Mouse (Mus musculus): ENCODE measurements around the gene Itk.

The Itk gene

GRCm38 (mm10) chr11:46389336-46390117 is at the start of gene Itk:
Gene Itk, minus strand, starts transcription at chr11:46389515.
- in situ Hi-C loops (cut with MboI): loop anchor here (5.0 kb wide), 1 partner anchor 38 kb away; no protein-coding TSS in a partner anchor

- in situ Hi-C loops (cut with MboI): loop anchor here (10.0 kb wide), 1 partner anchor 133 kb away; no protein-coding TSS in a partner anchor
Observed at GRCm38 (mm10) chr11:46437459-46438000, 48.2 kb upstream of the Itk start.

- in situ Hi-C loops (cut with MboI): loop anchor here (10.0 kb wide), 1 partner anchor 132 kb away; no protein-coding TSS in a partner anchor
Observed at GRCm38 (mm10) chr11:46436760-46437458, 47.6 kb upstream of the Itk start, which contains the start of gene Med7. Gene Med7, plus strand, starts transcription at chr11:46436925.

- in situ Hi-C loops (cut with MboI): loop anchor here (10.0 kb wide), 1 partner anchor 131 kb away; no protein-coding TSS in a partner anchor
Observed at GRCm38 (mm10) chr11:46435363-46435762, 46.0 kb upstream of the Itk start.

- in situ Hi-C loops (cut with MboI): loop anchor here (10.0 kb wide), 1 partner anchor 126 kb away; no protein-coding TSS in a partner anchor
Observed at GRCm38 (mm10) chr11:46431129-46431528, 41.8 kb upstream of the Itk start.

GRCm38 (mm10) chr11:46430123-46430522 is 40.8 kb upstream of the Itk start:
- in situ Hi-C loops (cut with MboI): loop anchor here (10.0 kb wide), 1 partner anchor 125 kb away; no protein-coding TSS in a partner anchor

- in situ Hi-C loops (cut with MboI): loop anchor here (5.0 kb wide), 1 partner anchor 41 kb away; the partner anchor contains the start of gene Itk
Observed at GRCm38 (mm10) chr11:46428131-46428530, 38.8 kb upstream of the Itk start.

GRCm38 (mm10) chr11:46421086-46421888 is 32.0 kb upstream of the Itk start:
- in situ Hi-C loops (cut with MboI): no loop called here

- in situ Hi-C loops (cut with MboI): no loop called here
Observed at GRCm38 (mm10) chr11:46418860-46419259, 29.5 kb upstream of the Itk start.

- in situ Hi-C loops (cut with MboI): no loop called here
Observed at GRCm38 (mm10) chr11:46418438-46418837, 29.1 kb upstream of the Itk start.

GRCm38 (mm10) chr11:46410018-46410563 is 20.8 kb upstream of the Itk start:
- in situ Hi-C loops (cut with MboI): no loop called here

- in situ Hi-C loops (cut with MboI): no loop called here
Observed at GRCm38 (mm10) chr11:46406721-46407120, 17.4 kb upstream of the Itk start.

GRCm38 (mm10) chr11:46404986-46405385 is 15.7 kb upstream of the Itk start:
- in situ Hi-C loops (cut with MboI): no loop called here

- in situ Hi-C loops (cut with MboI): no loop called here
Observed at GRCm38 (mm10) chr11:46401555-46401954, 12.2 kb upstream of the Itk start.

GRCm38 (mm10) chr11:46398933-46399383 is 9.6 kb upstream of the Itk start:
- in situ Hi-C loops (cut with MboI): no loop called here

- in situ Hi-C loops (cut with MboI): no loop called here
Observed at GRCm38 (mm10) chr11:46398473-46398872, 9.2 kb upstream of the Itk start.

GRCm38 (mm10) chr11:46397900-46398299 is 8.6 kb upstream of the Itk start:
- in situ Hi-C loops (cut with MboI): no loop called here

- in situ Hi-C loops (cut with MboI): no loop called here
Observed at GRCm38 (mm10) chr11:46396860-46397179, 7.5 kb upstream of the Itk start.

GRCm38 (mm10) chr11:46396167-46396859 is 7.0 kb upstream of the Itk start, which contains the start of gene Fam71b:
Gene Fam71b, plus strand, starts transcription at chr11:46396559.
- in situ Hi-C loops (cut with MboI): no loop called here

GRCm38 (mm10) chr11:46395698-46396097 is 6.4 kb upstream of the Itk start:
- in situ Hi-C loops (cut with MboI): no loop called here
